Mouse (Mus musculus) bone marrow, adult 2 months (tissue): ENCODE measurements around the gene Ercc6.

Experiments
- CTCF ChIP-seq: fragments of 200-500 bp; IDR thresholded peaks from 2 replicates; pipeline ENCODE4 v1.5.1; 2011; ENCODE audit warnings: low read length, control low read depth; ENCODE audit not compliant: control insufficient read depth, insufficient read depth
- POLR2A ChIP-seq: fragments of 200-500 bp; IDR thresholded peaks from 2 replicates; pipeline ENCODE4 v1.6.1; 2011; ENCODE audit warnings: low read depth, mild to moderate bottlenecking, control low read depth, low read length, borderline replicate concordance; ENCODE audit not compliant: control insufficient read depth

DNA sequence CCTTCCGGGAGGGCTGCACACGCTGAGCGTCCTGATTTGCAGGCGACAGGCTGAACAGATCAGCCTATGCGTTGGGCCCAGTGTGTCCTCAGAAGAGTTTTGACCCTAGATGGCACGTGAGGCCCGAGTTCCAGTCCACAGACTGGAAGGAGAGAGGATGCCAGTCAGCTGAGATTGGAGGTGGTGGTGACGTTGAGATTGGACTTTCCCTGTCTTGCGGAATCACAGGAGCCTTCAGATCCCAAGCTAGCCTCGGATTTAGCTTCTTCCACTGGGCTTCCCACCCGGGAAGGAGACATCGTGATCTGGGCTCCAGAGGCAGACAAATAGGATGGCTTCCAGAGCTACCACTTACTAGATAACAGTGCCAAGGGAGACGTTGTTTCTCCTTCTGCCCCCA lies 47.4 kb upstream of the Ercc6 start, which contains the start of gene Chat:
- TF ChIP-seq CTCF (no peak), POLR2A (no peak)
